Mouse (Mus musculus) Patski (cell line): Measurements from ENCODE around the gene Mon2. TPM values are rescaled to one million over a fixed set of nuclear protein-coding genes. Genes with fewer than 3 reads are reported as not detected.
"Not testable (repeated sequence)": the region's sequence is repeated elsewhere in the genome, so short reads cannot be mapped to it uniquely, and the experiment has no call there.

Experiments used
- ATAC-seq: fragments of 100-300 bp; one replicate; pipeline ENCODE4 v1.8.0; 2021
- CTCF ChIA-PET: fragments of 350-600 bp; sonication (Branson Sonifier 250); formaldehyde crosslinking; loops from one replicate; lab custom pipeline; 2022; ENCODE audit warnings: inconsistent platforms; lab: Charles Lee
- POLR2A ChIA-PET: fragments of 350-600 bp; sonication (Branson Sonifier 250); formaldehyde crosslinking; loops from one replicate; lab custom pipeline; 2022; ENCODE audit warnings: antibody characterized with exemption, inconsistent platforms; lab: Charles Lee
- DNase-seq: peaks from one replicate; pipeline ENCODE4 v3.0.0-alpha.2; 2011; ENCODE audit warnings: low read depth, low spot score
- H3K27me3 ChIP-seq: fragments of 371-371 bp; one replicate; pipeline ENCODE4 v1.5.1; 2021
- CTCF ChIP-seq: fragments of 100-300 bp; IDR thresholded peaks from one replicate; pipeline ENCODE4 v1.5.1; 2021
- in situ Hi-C: fragments of 300-500 bp; cut with MboI; formaldehyde crosslinking; loops from 3 replicates; pipeline ENCODE4 v1.11.1; 2018; ENCODE audit warnings: low pct_unique_long_range_greater_than_20kb, mixed read lengths
- polyA plus RNA-seq: library from polyadenylated mRNA; unstranded; gene quantifications from one replicate; pipeline ENCODE4 v1.2.3, GENCODE M21; 2021

Gene Mon2
- polyA plus RNA-seq, 1 experiment from 2014 or later, result 66.9 TPM

DNA sequence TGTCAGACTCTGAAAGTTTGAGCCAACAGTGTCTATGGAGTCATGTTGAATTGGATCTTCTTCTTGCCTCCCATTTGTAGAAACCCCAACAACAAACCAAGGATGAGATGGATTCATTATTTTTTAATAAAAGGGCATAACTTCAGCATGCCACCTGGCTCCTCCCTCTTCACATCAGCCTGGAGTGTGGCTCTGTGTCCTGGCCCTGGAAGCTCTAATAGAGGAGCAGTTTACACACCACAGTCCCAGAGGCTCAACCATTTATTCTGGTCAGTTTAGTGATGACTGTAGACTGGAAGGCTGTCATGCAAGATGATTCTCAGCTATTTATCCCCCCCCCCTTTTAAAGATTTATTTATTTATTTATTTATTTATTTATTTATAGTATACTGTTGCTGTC, 103.1 kb downstream of the Mon2 start:
- POLR2A ChIA-PET, result interaction anchor here (0.6 to 1.4 kb wide), 4 partner anchors 9 to 147 kb away, joined by 3 to 5 read pairs (median 4); no protein-coding TSS in a partner anchor
- DNase-seq (no peak), ATAC-seq (no peak)
- no peak for TF ChIP-seq CTCF
- no peaks in the 10 kb centered on the region for H3K27me3 ChIP-seq
- in situ Hi-C loops, result no loop called here
- CTCF ChIA-PET, result no interaction called here

DNA sequence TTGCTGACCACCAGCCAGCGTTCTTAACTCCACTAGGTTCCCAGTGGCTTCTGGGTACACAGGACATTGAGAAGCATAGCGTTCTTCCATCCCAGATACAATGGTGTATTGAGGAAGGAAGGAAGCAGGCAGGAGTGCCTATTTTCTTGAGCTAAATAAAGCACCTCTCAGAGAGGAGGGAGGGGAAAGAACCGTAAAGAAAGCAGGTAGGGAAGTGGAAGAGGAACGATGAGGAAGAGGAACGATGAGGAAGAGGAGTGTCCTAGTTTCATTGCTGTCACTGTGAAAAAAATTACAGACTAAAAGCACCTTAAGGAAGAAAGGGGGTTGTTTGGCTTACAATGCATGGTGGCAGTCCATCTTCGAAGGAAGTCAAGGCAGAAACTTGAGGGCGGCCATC, 106.1 kb downstream of the Mon2 start:
- ChIA-PET POLR2A (interaction anchor here (1.3 kb wide), 1 partner anchor 16 kb away, joined by 3 read pairs; no protein-coding TSS in a partner anchor), CTCF (no interaction called here)
- H3K27me3 ChIP-seq, result no peaks in the 10 kb centered on the region
- no peak for TF ChIP-seq CTCF
- in situ Hi-C loops, result no loop called here
- DNase-seq, result no peak
- ATAC-seq, result no peak

DNA sequence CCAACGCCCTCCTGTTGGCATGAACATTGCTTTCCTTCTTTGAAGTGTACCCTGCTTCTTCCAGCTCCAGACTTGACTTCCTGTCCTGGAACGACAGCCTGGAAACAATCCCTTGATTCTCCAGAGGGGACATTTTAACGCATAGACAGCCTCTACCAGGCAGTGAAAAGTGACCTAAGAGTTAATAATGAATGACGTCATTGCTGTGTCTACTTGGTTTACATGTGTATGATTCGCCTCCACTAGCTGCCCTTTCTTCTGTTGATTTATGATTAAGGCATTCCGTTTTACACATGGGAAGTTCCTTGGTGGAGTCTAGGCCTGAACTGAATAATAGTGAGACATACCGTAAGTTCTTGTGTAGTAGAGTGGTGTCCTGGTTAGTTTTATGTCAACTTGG, 109.9 kb downstream of the Mon2 start:
- no peak for TF ChIP-seq CTCF
- H3K27me3 ChIP-seq, result no peaks in the 10 kb centered on the region
- DNase-seq, result no peak
- ChIA-PET CTCF (interaction anchor here (1.1 kb wide), 1 partner anchor 159 kb away, joined by 3 read pairs; no protein-coding TSS in a partner anchor), POLR2A (no interaction called here)
- in situ Hi-C loops, result no loop called here
- ATAC-seq, result peak; percentile 49

DNA sequence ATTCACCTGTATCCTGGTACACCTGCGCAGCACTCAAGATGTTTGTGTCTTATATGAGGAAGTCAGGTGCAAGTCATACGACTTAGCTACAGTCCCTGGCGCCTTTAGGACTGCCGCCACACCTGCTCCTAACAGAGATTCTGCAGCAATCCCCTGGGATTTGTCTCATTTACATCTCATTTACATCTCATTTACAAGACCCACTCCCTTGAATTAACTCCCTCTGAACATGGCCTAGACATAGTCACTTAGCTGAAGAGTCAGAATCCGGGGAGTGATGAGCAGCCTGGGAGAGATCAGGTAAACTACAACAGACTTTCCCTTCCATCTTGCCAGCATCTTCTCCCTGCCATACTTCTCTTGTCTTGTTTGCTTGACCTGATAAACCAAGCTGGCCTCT, 110.7 kb downstream of the Mon2 start:
- CTCF ChIA-PET, H3K27me3 ChIP-seq, ATAC-seq, in situ Hi-C loops, DNase-seq: not testable (repeated sequence)
- POLR2A ChIA-PET, result interaction anchor here (0.5 kb wide), 1 partner anchor 1476 kb away, joined by 5 read pairs; no protein-coding TSS in a partner anchor

DNA sequence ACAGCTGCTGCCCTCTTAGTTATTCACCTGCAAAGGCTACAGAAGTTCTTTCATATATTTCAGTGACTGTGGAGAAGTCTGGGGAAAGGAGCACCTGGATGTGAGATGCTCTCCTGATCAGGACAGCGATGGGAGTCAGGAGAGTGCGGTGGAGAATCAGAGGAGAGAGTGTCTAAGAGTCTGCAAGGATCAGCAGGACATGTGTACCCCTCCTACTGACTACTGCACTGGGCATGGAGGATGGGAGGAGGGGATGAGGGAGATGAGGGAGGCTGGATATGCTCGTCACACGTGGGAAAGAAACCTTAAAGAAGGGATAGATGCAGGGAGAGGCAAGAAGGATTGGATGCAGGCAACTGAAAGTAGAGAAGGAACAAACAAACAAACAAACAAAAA, 112.1 kb downstream of the Mon2 start:
- H3K27me3 ChIP-seq, result no peaks in the 10 kb centered on the region
- ChIA-PET CTCF (interaction anchor here (1.0 kb wide), 1 partner anchor 62 kb away, joined by 3 read pairs; no protein-coding TSS in a partner anchor), POLR2A (no interaction called here)
- peak; percentile 15 for ATAC-seq
- no peak for DNase-seq
- in situ Hi-C loops, result no loop called here
- TF ChIP-seq CTCF, result no peak

DNA sequence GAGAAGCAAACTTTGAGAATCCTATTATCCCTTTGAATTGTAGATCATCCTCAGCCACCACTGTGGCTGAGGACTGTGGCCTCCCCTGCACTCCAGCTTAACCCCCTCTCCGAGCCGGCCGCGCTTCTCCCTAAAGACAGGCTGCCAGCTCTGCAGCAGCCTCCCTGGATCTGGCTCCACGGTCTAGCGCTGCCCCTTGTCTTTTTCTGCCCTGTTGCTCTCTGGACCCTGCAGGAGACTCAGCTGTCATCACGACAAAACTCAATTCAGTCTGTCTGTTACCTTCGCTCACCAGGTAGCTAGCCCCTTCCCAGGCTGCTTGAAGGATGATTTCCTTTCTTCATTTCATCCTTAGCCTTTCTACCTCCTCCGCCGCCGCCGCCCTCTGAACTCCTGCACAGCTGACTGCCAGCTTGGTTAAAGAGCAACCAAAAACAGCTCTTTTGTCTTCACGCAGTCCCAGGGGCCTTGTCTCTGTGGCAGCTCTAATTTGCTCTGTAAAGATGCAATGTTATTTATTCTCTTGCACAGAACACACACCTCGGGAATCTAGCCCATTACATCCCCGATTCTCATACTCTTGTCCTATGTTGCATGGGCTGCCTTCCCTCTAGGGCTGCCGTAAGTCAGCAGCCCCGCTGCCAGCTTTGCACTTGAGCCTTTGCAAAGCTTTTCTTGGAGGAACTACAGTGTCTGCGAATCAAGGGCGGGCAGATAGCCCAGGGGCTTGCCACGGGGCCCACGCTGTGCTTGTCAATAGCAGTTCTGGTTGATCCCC, 112.7 kb downstream of the Mon2 start:
- H3K27me3 ChIP-seq, result no peaks in the 10 kb centered on the region
- CTCF ChIA-PET, result interaction anchor here (1.0 kb wide), 1 partner anchor 61 kb away, joined by 3 read pairs; no protein-coding TSS in a partner anchor
- no peak for TF ChIP-seq CTCF
- no peak for DNase-seq
- in situ Hi-C loops, result no loop called here
- POLR2A ChIA-PET, result interaction anchor here (0.5 kb wide), 1 partner anchor 13 kb away, joined by 3 read pairs; no protein-coding TSS in a partner anchor
- ATAC-seq, result peak; percentile 58

DNA sequence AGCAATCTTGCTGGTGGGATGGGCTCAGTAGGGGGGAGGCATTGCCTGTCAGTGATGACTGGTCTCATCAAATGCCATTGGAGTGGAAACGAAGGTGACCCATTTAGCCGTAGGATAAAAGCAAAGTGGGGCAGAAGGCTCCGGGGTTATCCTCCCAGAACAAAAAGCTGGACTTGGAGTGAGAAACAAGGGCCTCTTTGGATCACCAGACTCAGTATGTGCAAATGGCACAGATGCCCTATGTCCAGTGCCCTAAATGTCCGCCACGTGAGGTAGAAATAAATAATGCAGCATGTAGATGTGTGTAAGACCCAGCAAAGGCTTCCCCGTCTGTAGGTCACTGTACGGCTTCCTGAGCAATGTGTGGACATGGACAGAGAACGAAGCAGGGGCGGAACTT, 113.7 kb downstream of the Mon2 start:
- CTCF ChIA-PET, result no interaction called here
- DNase-seq (no peak), ATAC-seq (no peak)
- POLR2A ChIA-PET, result no interaction called here
- in situ Hi-C loops, result no loop called here
- TF ChIP-seq CTCF, result no peak
- H3K27me3 ChIP-seq, result no peaks in the 10 kb centered on the region

DNA sequence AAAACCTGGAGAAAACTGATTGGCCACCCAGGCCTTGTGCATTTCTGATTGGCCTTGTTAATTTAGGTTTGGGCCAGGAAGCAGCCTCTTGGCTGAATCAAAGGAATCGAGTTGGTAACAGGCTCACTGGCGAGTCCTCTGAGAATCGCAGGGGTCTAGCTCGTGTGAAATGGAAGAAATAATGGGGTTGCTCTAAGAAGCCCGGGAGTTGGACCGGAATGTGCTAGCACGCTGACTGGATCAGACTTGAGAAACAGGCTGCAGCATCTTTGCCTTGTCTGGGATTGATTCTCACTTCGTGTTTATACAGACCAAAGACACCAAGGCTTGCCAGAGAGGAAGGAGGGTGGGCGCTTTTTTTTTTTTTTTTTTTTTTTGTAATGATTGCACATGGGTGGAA, 114.8 kb downstream of the Mon2 start:
- CTCF ChIA-PET, result no interaction called here
- in situ Hi-C loops, result no loop called here
- POLR2A ChIA-PET, result no interaction called here
- ATAC-seq (no peak), DNase-seq (no peak)
- TF ChIP-seq CTCF, result no peak
- H3K27me3 ChIP-seq, result no peaks in the 10 kb centered on the region

DNA sequence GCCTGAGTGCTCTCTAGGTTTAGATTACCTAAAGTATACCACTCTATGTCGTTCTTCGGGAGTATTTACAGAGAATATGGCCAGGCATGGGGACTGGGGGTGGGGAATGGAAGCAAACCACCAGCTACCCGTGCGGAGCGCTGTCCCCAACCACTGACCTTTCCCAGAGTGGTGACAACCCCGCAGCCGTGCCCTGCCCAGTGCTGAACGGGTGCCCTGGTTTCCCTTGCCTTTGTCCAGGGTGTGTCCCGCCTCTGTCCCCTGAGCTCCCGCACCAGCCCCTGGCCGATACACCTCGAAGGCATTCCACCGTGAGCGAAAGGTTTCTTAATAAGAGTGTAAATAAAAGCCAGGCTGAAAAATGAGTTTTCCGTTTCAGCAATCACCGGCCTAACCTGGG, 115.6 kb downstream of the Mon2 start:
- ChIA-PET CTCF (no interaction called here), POLR2A (no interaction called here)
- ATAC-seq (no peak), DNase-seq (no peak)
- in situ Hi-C loops, result no loop called here
- no peaks in the 10 kb centered on the region for H3K27me3 ChIP-seq
- TF ChIP-seq CTCF, result no peak

DNA sequence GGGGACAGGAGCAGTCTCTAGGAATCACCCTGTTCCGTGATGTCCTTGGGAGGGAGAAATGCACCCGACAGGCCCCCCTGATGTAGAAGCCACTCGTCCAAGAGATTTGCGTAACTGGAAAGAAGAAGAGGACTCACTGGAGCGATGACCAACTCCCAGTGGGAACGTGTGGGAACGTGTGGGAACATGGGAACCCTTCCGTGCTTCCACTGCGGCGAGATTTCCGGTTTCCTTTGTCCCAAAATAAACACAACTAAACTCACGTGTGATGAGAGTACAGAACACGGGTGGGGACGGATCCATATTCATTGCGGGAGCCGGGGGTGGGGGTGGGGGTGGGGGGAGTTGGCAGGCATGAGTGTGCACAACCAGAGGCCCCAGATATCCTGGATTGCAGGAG, 116.1 kb downstream of the Mon2 start:
- no peak for TF ChIP-seq CTCF
- no peaks in the 10 kb centered on the region for H3K27me3 ChIP-seq
- POLR2A ChIA-PET, result no interaction called here
- ATAC-seq, result no peak
- CTCF ChIA-PET, result no interaction called here
- DNase-seq, result no peak
- in situ Hi-C loops, result no loop called here

DNA sequence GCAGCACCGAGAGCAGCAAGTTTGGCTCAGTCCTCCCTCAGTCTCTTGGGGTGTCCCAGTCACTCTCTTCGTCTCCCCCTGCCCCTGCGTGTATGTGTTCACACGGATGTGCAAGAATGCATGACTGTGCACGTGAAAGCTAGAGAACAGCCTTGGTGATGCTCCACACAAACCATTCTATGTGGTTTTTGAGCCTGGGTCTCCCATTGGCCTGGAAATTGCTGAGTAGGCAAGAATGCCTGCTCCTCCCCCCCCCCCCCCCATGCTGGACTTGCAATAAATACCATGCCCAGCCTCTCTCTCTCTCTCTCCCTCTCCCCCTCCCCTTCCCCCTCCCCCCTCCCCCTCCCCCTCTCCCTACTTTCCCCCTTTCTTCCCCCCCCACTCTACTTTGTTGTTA, 117.6 kb downstream of the Mon2 start:
- in situ Hi-C loops, result no loop called here
- POLR2A ChIA-PET, result no interaction called here
- TF ChIP-seq CTCF, result no peak
- DNase-seq (no peak), ATAC-seq (no peak)
- H3K27me3 ChIP-seq, result no peaks in the 10 kb centered on the region
- CTCF ChIA-PET, result interaction anchor here (1.0 kb wide), 1 partner anchor 14 kb away, joined by 3 read pairs; no protein-coding TSS in a partner anchor
